Mouse (Mus musculus) cerebellum, adult 9-11 months (tissue): Measurements from ENCODE around the gene Hltf.

Experiments used
- DNase-seq: peaks from one replicate; pipeline ENCODE4 v3.0.0; 2022

Hltf gene

DNA sequence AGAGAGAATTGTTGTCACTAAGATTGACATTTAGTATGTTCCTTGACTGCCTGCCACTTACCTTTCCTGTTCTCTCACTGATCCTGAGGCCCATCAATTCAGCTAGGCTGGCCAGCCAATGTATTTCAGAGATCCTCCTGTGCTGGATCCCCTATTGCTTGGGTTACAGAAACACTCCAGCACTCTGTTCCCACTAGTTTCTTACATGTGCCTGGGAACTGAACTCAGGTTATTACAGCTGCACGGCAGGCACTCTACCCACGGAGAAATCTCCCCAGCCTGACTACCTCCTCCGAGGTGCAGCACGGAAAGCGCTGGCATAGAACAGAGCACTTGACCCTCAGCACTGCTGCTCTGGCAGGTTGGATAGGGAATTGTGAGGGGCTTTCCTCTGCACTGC, 90.0 kb downstream of the Hltf start:
- no peak for DNase-seq

DNA sequence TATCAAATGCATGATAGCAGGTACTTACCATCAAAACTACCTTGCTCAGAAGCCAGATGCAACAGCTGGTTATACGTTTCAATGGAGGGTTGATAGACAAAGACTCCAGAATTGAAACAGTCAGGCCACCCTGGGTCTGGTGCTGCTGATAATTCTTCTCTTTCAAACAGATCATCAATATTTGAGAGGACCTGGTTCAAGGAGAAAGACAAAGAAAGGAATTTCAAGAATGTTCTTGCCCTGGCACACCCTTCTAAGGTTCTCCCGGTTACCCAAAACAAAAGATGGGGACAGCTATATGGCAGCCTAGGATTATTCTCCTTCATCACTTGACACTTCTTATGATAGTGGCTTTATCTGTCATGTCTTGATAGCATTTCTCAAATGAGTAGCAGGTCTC, 92.9 kb downstream of the Hltf start:
- no peak for DNase-seq

DNA sequence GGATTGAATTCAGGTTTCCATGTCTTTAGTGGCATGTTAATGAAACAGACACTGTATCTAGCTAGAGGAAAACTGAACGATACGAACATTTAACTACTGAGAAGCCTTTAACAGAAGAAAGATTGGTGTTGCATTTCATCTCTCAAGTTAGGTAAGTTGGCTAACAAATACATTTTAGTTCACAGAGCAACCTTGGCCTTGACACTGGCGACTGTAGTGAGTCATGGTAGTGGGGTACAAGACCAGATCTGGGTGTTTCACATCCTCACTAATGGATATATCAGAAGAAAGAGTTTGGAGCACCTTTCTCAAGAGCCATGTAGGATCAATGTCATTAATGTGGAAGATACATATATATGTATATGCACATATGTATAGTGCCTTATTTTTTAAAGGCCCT, 94.0 kb downstream of the Hltf start:
- DNase-seq: no peak

DNA sequence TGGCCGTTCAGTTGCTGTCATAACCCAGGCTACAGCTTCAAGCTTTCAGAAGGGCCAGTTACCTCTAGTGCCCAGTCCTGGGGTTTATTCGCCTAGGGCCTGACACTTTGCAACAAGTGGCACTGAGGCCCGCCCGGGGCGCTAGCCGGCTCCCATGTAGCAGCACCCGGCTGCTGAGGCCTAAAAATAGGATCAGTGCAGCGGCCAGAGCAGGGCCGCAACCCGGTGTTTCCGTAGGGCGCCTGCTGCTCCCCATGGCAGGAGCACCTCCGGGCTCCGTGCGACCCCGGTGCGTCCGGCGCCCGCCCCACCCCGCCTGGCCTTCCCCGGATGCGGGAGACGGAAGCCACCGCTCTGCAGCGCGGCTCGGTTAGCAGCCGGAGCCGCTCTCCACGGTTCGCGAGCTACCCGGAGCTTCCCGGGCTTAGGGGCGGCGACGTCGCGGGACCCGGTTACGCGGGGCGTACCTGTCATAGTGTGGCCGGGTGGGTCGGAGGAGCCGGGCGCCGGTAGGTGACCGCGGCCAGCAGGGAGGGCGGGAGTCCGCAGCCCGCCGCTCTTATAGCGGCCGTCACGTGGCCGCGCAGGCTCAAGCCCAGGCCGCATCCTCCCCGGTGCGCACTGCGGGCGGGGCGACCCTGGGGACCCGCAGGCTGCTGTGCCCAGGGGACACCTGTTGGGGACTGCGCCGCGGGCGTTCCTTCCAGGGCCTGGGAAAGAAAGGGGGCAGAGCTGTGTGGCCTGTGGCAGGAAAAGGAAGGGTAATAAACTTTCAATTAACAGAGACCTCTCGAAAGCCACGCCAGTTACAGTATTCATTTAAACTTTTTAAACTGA, 97.1 kb downstream of the Hltf start, which contains the start of gene Gyg:
TSS of gene Gyg (minus strand) at position 787 of the 837 bp plus-strand sequence.
- DNase-seq: peak; percentile 41

DNA sequence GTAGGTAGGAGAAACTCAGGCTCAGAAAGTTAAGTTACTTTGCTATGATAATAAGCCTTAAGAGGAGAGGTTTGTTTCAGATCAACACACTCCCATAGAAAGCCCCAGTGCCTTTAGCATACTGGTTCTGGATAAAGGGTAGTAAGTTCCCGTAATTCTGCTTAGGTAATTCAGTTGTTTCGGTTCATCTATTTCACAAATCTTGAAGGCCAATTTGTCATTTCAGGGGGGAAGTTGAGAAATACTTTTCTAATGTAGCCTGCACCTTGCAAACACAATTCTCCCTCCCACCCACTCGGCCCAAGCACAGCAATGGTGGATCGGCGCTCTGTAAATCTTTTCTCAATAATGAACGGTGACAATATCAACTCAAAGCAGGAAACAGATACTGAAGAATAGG, 97.9 kb downstream of the Hltf start:
- no peak for DNase-seq

DNA sequence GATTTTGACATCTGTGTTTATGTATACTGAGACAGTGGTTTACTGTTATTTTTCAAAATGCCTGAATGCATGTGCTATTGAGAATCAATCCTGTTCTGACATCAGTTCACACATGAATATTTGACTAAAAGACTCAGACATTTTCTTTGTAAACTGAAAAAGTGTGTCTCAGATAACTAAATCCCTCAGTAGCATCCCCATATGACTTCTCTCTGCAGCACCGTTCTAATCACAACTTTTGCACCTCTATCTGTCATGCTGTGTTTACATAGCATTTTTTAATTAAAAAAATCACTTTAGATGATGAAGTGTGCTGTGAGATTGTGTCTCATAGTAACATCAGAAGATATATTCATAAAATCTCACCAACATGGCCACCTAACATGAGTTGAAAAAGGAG, 109.9 kb downstream of the Hltf start:
- no peak for DNase-seq
